Mouse (Mus musculus): ENCODE results near the gene Zscan25. TPM values are rescaled to one million over a fixed set of nuclear protein-coding genes. Genes with fewer than 3 reads are reported as not detected.

The Zscan25 gene
- 0.83 TPM for polyA plus RNA-seq (2017; shearing (Covaris generic))

DNA sequence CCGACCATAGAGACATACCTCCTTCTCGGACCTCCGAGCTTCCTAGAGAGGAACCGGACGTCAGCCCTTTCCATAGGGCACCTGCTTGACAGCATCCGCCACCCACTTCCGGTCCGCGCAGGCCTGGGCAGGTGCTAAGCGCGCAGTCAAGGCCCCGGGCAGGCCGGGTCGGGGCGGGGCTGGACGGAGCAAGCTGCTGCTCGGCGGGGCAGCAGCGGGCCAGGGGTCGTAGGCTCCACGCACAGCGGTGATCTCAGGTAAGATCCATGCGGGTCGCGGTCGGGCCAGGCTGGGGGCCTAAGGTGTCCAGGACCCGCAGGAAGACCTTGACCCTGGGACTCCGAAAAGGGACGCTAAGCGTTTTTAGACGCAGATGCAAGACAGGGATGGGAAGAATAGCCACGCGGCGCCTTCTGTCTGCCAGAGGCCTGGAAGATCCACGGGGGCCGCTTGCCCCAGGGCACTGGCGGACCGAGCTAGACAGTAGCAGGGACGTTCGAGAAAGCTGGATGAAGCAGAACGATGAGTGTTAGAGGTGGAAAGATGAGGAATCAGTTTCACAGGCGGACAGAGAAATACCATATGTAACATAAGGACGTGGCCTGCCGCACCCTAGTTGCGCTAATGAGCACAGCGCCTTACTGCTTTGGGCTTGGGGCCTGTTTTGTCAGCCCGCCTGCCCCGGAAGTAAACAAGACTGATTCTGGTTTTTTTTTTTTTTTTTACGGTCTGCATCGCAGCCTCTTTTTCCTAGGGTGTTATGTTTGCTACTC is at the start of gene Zscan25:
Gene Zscan25 (plus strand): TSS at position 130 of the 773 bp plus-strand sequence.

DNA sequence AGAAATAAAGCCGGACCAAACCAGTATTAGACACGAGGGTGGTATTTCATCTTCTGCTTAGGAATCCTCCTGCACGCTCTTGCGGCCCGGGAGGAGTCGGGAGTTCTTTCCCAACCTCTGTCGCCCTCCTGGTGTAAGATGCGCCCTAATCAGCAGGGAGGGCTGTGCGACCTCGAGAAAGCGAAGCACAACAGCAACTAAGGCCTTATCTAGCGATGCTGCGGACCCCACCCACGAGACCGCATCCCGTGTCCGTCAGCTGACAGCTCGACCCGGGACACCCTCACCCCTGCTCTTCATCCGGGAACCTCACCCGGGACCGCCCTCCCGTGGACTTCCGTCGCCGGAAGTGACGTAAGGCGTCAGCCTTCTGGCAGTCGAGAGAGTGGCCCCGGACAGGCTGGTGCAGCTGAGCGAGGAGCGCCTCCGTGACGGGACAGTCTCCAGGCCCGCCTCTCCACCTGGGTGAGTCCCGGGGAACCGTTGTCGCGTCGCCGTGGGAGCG is 48.9 kb upstream of the Zscan25 start, which contains the start of gene Zfp655:
Gene Zfp655 (plus strand): TSS at position 349 of the 505 bp plus-strand sequence.

Other genes starting within 250 kb of the Zscan25 start
- gene Gm4871, start 247.7 kb upstream of the Zscan25 start, polyA plus RNA-seq (2017; shearing (Covaris generic)), result not detected
- not detected for gene 1700018F24Rik, start 237.5 kb upstream of the Zscan25 start, polyA plus RNA-seq (2017; shearing (Covaris generic))
- gene Arpc1a, start 196.7 kb upstream of the Zscan25 start, polyA plus RNA-seq (2017; shearing (Covaris generic)), result 87.7 TPM
- gene Kpna7, start 196.5 kb upstream of the Zscan25 start, polyA plus RNA-seq (2017; shearing (Covaris generic)), result not detected
- 1,374 TPM for gene Arpc1b, start 166.3 kb upstream of the Zscan25 start, polyA plus RNA-seq (2017; shearing (Covaris generic))
- gene Pdap1, start 140.3 kb upstream of the Zscan25 start, polyA plus RNA-seq (2017; shearing (Covaris generic)), result 62.8 TPM
- gene Bud31, start 140.1 kb upstream of the Zscan25 start, polyA plus RNA-seq (2017; shearing (Covaris generic)), result 212 TPM
- 28.9 TPM for gene Ptcd1, start 113.4 kb upstream of the Zscan25 start, polyA plus RNA-seq (2017; shearing (Covaris generic))
- gene Cpsf4, start 113.3 kb upstream of the Zscan25 start, polyA plus RNA-seq (2017; shearing (Covaris generic)), result 34.3 TPM
- gene Atp5j2, start 88.4 kb upstream of the Zscan25 start, polyA plus RNA-seq (2017; shearing (Covaris generic)), result 479 TPM
- 25.8 TPM for gene Zkscan14, start 78.6 kb upstream of the Zscan25 start, polyA plus RNA-seq (2017; shearing (Covaris generic))
- gene Zkscan5, start 75.9 kb upstream of the Zscan25 start, polyA plus RNA-seq (2017; shearing (Covaris generic)), result 8.3 TPM
- gene Zfp655, start 48.8 kb upstream of the Zscan25 start, polyA plus RNA-seq (2017; shearing (Covaris generic)), result 54.7 TPM
- not detected for gene Cyp3a57, start 64.8 kb downstream of the Zscan25 start, polyA plus RNA-seq (2017; shearing (Covaris generic))
- not detected for gene Cyp3a16, start 189.2 kb downstream of the Zscan25 start, polyA plus RNA-seq (2017; shearing (Covaris generic))

Data from activated CD4-positive, CD25-positive, alpha-beta regulatory T cell, adult 9 weeks (primary cell).